Mouse (Mus musculus): ENCODE measurements around the gene Cntnap1. TPM values are rescaled to one million over a fixed set of nuclear protein-coding genes. Genes with fewer than 3 reads are reported as not detected.

The Cntnap1 gene
- total RNA-seq, 2 experiments from 2014 or later: 169 to 171 TPM

DNA sequence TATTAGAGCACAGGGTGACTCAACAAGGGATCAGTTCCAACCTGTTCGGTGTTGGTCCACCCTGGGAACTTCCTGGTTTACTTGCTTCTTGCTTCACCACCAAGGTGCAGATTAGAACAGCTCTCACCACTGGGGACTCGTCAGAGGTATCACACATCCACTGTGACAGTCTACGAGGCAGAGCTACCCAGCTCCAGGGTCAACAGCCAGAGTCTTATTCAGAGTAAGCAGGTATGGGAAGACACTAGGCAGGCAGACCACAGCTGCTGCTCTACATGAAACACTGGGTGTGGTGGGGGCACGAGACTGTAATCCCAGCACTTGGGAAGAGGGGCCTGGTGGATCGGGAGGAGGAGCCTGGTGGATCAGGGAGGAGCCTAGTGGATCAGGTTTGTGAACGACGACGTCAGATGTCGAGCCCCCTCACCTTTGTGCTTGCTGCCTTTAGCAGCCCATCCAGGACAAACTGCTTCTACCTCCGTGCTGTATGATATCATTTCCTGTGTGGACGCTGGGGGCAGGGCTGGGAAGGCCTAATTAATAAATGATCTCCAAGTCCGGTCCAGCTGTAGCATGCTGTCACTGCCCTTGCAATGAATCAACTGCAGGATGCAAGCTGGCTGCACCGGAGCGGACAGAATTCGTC is 31.7 kb upstream of the Cntnap1 start:
- Histone ChIP-seq H3K4me3 (no peak overlapping the region), H3K27ac (no peak overlapping the region)

DNA sequence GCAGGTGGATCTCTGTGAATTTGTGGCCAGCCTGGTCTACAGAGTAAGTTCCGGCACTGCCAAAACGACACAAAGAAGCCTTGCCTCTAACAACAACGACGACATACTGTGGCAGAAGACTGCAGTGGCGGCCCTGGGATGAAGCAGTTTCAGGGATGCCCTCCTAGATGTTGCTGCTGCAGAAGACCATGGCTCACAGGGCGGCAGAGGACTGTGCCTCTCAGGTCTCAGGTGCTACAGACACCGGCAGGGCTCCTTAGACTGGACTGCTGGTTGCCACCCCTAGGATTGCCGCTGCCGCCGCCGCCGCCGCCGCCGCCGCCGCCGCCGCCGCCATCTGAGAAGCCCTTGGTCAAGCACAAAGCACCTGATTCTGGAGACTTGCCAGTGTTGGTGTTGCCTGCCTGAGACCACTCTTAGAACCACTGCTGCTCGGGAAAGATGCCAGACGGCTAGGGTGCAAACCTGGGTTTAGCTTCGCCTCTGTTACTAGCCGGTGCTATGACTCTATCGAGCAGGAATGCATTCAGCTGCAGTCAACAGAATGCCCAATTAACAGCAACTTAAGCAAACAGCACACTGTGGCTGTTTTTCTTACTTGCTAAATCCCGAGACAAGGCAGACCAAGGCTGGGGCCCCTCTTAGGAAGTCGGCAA is 30.0 kb upstream of the Cntnap1 start:
- no peak for TF ChIP-seq CTCF (conservative IDR thresholded peaks at IDR 0.05)
- H3K27ac ChIP-seq: peak overlapping the region; percentile 62
- no peak for DNase-seq (ENCODE audit: low spot score in 2 of 2)
- H3K4me3 ChIP-seq: peak overlapping the region; percentile 51

More for the DNA sequence above, 31.7 kb upstream of the Cntnap1 start:
- DNase-seq (ENCODE audit: low spot score in 2 of 2): no peak
- TF ChIP-seq CTCF (conservative IDR thresholded peaks at IDR 0.05): no peak

DNA sequence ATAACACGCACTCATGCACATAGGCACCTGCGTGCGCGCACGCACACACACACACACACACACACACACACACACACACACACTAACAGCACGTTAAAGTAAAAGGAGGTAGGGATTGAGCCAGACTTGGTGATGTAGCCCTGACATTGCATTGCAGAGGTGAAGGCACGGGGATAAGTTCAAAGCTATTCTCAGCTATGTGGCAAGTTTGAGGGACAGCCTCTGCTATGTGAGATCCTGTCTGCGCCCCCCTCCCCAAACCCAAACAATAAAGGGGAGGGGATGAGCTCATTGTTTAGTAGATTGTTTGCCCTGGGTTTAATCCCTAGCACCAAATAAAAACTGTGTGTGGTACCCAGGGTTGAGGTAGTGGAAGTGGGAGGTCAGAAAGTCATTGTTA is 29.2 kb upstream of the Cntnap1 start:
- no peak for DNase-seq (ENCODE audit: low spot score in 2 of 2)
- H3K4me3 ChIP-seq: no peak overlapping the region
- no peak overlapping the region for H3K27ac ChIP-seq
- TF ChIP-seq CTCF (conservative IDR thresholded peaks at IDR 0.05): no peak

DNA sequence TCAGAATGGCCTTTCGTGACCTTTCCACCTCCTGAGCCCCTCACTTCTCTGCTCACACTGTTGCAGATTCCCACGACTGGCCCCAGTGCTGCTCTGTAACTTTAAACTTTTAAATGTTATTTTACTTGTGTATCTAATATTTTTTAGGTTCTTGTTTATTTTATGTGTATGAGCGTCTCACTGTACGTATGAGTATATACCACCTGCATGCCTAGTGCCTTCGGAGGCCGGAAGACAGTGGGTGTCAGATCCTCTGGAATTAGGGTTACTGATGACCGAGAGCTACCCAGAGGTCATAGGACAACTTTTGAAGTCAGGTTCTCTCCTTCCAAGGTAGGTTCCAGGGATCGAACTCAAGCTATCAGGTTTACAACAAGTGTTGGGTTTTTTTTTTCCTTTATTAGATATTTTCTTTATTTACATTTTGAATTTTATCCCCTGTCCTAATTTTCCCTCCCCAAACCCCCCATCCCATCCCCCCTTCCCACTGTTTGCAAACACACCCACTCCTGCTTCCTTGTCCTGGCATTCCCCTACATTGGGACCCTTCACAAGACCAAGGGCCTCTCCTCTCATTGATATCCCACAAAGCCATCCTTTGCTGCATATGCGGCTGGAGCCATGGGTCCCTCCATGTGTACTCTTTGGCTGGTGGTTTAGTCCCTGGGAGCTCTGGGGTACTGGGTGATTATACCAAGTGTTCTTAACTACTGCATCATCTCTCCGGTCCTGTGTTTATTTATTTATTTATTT is 27.9 kb upstream of the Cntnap1 start:
- TF ChIP-seq CTCF (conservative IDR thresholded peaks at IDR 0.05): no peak
- no peak overlapping the region for H3K27ac ChIP-seq
- no peak overlapping the region for H3K4me3 ChIP-seq
- no peak for DNase-seq (ENCODE audit: low spot score in 2 of 2)

DNA sequence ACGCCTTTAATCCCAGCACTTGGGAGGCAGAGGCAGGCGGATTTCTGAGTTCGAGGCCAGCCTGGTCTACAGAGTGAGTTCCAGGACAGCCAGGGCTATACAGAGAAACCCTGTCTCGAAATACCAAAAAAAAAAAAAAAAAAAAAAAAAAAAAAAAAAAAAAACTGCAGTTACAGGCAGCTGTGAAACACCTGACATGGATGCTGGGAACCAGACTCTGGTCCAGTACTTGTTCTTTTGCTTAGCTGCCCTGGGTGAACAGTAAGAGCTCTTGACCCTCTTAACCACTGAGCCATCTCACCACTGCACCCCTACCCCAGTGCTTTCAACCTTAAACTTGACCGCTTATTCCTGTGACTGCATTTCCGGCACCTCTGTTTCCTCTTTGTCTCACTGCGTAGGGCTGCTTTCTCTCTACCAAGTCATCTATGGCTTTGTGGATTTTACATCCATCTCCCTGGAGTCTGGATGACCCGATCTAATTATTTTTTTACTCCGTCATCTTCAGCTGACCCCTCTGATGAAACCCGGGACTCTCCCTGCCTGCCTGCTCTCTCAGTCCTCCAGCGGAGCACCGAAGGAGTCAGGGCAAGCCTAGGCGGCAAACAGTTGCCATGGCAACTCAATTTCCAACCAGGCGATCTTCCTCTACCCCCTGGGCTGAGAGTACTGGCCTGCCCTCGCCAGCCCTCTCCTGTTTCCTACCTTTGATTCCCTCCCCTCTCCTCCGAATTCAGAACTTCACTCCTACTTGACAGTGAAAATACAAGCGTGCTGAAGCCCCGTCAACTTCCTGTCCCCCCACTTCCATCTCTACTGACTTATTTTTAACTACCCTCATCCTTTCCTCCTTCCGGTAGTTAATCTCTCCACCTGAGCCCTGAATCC is 26.7 kb upstream of the Cntnap1 start:
- TF ChIP-seq CTCF (conservative IDR thresholded peaks at IDR 0.05): no peak
- Histone ChIP-seq H3K27ac (peak overlapping the region; percentile 73), H3K4me3 (peak overlapping the region; percentile 53)
- peak in 1 of 2 experiments; percentile 34 for DNase-seq (ENCODE audit: low spot score in 2 of 2)

DNA sequence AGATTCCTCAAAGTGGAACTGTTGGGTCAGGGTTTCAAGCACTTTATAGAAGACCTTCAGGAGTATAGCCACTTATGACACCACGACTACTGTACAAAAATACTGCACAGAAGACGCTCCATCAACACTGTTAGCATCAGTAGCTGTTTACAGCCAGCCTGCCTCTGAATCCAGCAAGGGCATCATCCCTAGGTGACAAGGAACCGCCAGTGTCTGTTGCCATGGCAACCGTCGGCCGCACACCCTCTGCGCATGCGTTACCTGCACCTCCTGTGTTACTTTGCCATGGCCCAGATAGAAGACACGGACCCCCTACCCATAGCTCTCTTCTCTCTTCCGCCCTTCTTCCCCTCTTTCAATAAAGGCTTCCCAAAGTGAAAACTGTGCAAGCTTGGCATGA is 23.9 kb upstream of the Cntnap1 start:
- DNase-seq (ENCODE audit: low spot score in 2 of 2): no peak
- no peak overlapping the region for H3K27ac ChIP-seq
- no peak overlapping the region for H3K4me3 ChIP-seq
- no peak for TF ChIP-seq CTCF (conservative IDR thresholded peaks at IDR 0.05)

DNA sequence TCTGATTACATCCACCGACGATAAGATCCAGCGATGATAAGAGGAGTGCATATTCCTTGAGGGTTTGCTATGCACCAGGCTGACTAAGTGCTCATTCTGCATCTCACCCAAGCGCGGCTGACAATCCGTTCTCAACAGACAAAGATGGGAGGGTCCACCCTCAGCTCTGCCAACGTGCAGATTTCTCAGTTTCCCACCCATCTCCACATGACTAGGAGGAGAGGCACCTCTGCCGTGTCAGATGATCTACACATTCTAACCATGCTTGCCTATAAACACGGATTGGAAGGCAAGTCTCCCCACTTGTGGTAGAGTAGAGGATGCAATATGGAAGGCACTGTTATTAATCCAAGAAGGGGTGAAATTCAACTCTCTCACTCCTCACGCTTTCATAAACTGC is 21.6 kb upstream of the Cntnap1 start:
- no peak overlapping the region for H3K4me3 ChIP-seq
- TF ChIP-seq CTCF (conservative IDR thresholded peaks at IDR 0.05): no peak
- H3K27ac ChIP-seq: peak overlapping the region; percentile 40; the same call in 1 of the 2 replicates
- no peak for DNase-seq (ENCODE audit: low spot score in 2 of 2)

DNA sequence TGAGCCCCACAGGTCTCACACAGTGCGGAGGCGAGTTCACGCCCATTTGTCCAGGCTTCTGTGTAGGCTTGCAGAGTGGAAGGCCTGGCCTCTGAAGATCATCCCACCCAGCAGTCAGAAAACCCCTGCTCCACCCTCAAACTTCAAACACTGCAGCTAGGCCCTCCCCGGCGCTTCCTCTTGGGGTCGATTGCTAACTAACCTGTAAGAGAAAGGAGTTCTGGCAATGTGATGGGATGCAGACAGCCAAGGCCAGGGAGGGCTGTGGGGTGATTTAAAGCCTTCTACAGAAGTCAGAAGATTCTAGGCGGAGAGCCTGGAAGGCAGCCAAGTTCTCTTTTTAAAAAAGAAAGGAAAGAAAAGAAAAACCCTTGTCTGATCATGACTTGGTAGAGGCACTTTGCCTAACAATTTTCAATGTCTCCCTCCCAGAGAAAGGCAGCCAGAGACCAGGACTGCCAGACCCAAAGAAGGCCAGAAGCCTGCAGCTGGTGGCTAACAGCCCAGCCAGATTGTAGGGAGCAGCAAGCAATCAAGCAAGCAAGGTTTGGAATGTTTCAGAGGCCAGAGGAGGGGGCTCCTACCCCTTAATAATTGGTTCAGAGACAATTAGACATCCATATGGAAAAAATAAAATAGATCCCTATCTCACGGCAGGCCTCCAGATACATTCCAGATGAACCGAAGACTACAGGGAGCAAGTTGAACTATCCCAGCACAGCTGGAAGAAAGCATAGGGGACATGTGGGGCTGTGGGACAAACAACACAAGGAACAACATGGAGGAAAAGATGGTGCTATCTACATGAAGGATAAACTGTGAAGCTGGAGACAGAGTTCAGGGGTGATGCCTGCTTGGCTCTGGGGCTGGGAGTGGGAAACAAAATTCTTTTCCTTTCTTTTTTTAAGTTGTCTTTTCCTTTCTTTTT is 20.9 kb upstream of the Cntnap1 start:
- TF ChIP-seq CTCF (conservative IDR thresholded peaks at IDR 0.05): no peak
- Histone ChIP-seq H3K4me3 (no peak overlapping the region), H3K27ac (peak overlapping the region; percentile 40; the same call in 1 of the 2 replicates)
- no peak for DNase-seq (ENCODE audit: low spot score in 2 of 2)

DNA sequence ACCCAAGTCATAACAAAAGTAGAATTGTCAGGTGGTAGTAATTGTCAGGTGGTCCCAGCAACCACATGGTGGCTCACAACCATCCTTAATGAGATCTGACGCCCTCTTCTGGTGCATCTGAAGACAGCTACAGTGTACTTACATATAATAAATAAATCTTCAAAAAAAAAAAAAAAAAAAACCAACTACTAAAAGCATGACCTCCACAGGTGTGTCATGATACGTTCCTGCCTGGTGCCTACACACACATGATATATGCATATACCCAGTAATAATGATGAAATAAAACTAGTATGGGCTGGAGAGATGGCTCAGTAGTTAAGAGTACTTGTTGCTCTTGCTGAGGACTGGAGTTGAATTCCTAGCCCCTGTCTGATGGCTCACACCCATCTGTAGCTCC is 19.3 kb upstream of the Cntnap1 start:
- Histone ChIP-seq H3K27ac (no peak overlapping the region), H3K4me3 (no peak overlapping the region)
- 0 out of 2 replicates have a peak, but pooled peaks have one; percentile 22 for TF ChIP-seq CTCF (conservative IDR thresholded peaks at IDR 0.05)
- DNase-seq (ENCODE audit: low spot score in 2 of 2): no peak

DNA sequence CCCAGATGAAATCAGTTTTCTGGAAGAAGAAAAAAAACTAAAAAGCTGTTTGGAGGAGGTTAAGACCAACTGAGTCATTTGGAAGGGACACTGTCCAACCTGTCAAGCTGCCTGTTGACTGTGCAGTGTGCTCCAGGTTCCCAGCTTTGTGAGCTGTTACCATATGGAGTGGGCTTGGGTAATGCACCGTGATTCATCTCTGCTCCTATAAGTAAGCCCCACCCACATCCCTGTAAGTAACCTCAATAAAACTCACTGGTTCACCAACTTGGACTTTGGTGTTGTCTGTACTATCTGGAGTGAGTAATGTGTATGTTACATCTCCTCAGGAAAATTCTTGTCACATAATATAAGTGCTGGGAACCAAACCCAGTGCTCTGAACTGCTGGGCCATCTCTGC is 17.5 kb upstream of the Cntnap1 start:
- Histone ChIP-seq H3K27ac (no peak overlapping the region), H3K4me3 (no peak overlapping the region)
- no peak for TF ChIP-seq CTCF (conservative IDR thresholded peaks at IDR 0.05)
- DNase-seq (ENCODE audit: low spot score in 2 of 2): no peak

DNA sequence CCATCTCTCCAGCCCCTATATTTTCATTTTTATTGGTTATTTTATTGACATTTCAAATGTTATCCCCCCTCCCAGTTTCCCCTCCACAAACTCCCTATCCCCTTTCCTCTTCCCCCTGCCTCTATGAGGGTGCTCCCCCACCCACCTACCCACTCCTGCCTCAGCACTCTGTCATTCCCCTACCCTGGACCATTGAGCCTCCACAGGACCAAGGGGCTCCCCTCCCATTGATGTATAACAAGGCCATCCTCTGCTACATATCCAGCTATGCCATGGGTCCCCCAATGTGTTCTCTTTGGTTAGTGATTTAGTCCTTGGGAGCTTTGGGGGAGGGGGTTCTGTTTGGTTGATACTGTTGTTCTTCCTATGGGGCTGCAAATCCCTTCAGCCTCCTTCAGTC is 15.7 kb upstream of the Cntnap1 start:
- no peak overlapping the region for H3K27ac ChIP-seq
- no peak for DNase-seq (ENCODE audit: low spot score in 2 of 2)
- H3K4me3 ChIP-seq: no peak overlapping the region
- no peak for TF ChIP-seq CTCF (conservative IDR thresholded peaks at IDR 0.05)
